Mouse (Mus musculus) brain, embryonic 14.5 days (tissue): ENCODE measurements at regions not wholly inside any gene's neighbourhood (a gene's known extent, or its start where the extent isn't known, plus 50 kb on each side); places are given as distances from the start of the nearest gene placed in this dataset.

Source experiments
- DNase-seq: peaks from one replicate; pipeline ENCODE4 v3.0.0-alpha.2; 2011; ENCODE audit warnings: low read depth
- CTCF ChIP-seq: fragments of 200-500 bp; IDR thresholded peaks from 2 replicates; pipeline ENCODE4 v1.5.1; 2012; ENCODE audit warnings: inconsistent platforms, mild to moderate bottlenecking, moderate library complexity, borderline replicate concordance; ENCODE audit not compliant: insufficient read depth, insufficient read length; ENCODE audit errors: extremely low read depth
- POLR2A ChIP-seq: fragments of 200-500 bp; IDR thresholded peaks from 2 replicates; pipeline ENCODE4 v1.6.1; 2012; ENCODE audit warnings: mild to moderate bottlenecking, inconsistent platforms, borderline replicate concordance; ENCODE audit not compliant: poor library complexity, insufficient read depth, insufficient read length, severe bottlenecking; ENCODE audit errors: extremely low read depth

GRCm38 (mm10) chr3:137728689-137729088 is 57.4 kb downstream of the Gm21962 start:
- DNase-seq, result peak; percentile 63
- TF ChIP-seq CTCF (no peak), POLR2A (no peak)

GRCm38 (mm10) chr3:137729421-137729820 is 58.1 kb downstream of the Gm21962 start:
- DNase-seq, result peak; percentile 47
- no peak for TF ChIP-seq POLR2A
- no peak for TF ChIP-seq CTCF

- TF ChIP-seq POLR2A (no peak), CTCF (0 out of 2 replicates have a peak, but pooled peaks have one; percentile 0)
- peak; percentile 89 for DNase-seq
Measured at GRCm38 (mm10) chr3:137737222-137737800, 66.0 kb downstream of the Gm21962 start.

- DNase-seq, result no peak
- no peak for TF ChIP-seq CTCF
- TF ChIP-seq POLR2A, result no peak
Measured at GRCm38 (mm10) chr3:137741528-137741927, 70.2 kb downstream of the Gm21962 start.

GRCm38 (mm10) chr3:137742119-137742518 is 70.8 kb downstream of the Gm21962 start:
- no peak for TF ChIP-seq POLR2A
- TF ChIP-seq CTCF, result no peak
- no peak for DNase-seq

GRCm38 (mm10) chr3:137751732-137752260 is 80.5 kb downstream of the Gm21962 start:
- no peak for DNase-seq
- TF ChIP-seq POLR2A (no peak), CTCF (no peak)

- TF ChIP-seq POLR2A, result no peak
- TF ChIP-seq CTCF, result peak; percentile 94
- peak; percentile 95 for DNase-seq
Measured at GRCm38 (mm10) chr3:137752447-137753256, 81.3 kb downstream of the Gm21962 start.

GRCm38 (mm10) chr3:137753257-137753654 is 81.9 kb downstream of the Gm21962 start:
- no peak for DNase-seq
- TF ChIP-seq POLR2A (no peak), CTCF (no peak)

GRCm38 (mm10) chr3:137755391-137755790 is 84.1 kb downstream of the Gm21962 start:
- DNase-seq, result no peak
- TF ChIP-seq CTCF, result no peak
- no peak for TF ChIP-seq POLR2A

GRCm38 (mm10) chr3:137762213-137762884 is 91.0 kb downstream of the Gm21962 start:
- TF ChIP-seq POLR2A (no peak), CTCF (no peak)
- DNase-seq, result peak; percentile 63

- TF ChIP-seq CTCF (no peak), POLR2A (no peak)
- DNase-seq, result no peak
Measured at GRCm38 (mm10) chr3:137763406-137763805, 92.1 kb downstream of the Gm21962 start.
